1 mouse cellular context compared by ENCODE assay signal in the genomic region with DNA sequence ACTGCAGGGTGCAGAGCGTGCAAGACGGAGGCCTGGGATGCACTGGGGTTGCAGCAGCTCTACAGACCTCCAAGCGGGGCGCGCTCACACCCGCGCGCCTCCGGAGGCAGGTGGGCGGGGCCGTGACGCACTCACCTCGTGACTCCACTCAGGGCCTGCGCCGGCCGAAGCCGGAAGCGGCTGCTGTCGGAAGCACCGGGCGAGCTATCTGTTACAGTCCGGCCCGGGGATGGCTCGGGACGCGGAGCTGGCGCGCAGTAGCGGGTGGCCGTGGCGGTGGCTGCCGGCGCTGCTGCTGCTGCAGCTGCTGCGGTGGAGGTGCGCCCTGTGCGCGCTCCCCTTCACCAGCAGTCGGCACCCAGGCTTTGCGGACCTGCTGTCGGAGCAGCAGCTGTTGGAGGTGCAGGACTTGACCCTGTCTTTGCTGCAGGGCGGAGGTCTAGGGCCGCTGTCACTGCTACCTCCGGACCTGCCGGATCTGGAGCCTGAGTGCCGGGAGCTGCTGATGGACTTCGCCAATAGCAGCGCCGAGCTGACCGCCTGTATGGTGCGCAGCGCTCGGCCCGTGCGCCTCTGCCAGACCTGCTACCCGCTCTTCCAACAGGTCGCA.
TF ChIP-seq lines count a peak whose summit lies in the region.

No protein-coding gene starts in this region.

TF ChIP-seq in MEL, 35 proteins besides CTCF, POLR2A, EP300 and RAD21 (continued from another document):
- TF ChIP-seq JUND (IDR thresholded peaks at IDR 0.05; ENCODE audit: low read depth, low read length) (no peak), MXI1 (IDR thresholded peaks at IDR 0.05; ENCODE audit: low read depth, low read length) (peak; percentile 92), SIN3A (IDR thresholded peaks at IDR 0.05; ENCODE audit: low read length) (peak; percentile 87), MAFK (IDR thresholded peaks at IDR 0.05; ENCODE audit: borderline replicate concordance, low read depth, low read length) (no peak), USF1 (IDR thresholded peaks at IDR 0.05; ENCODE audit: low read depth, low read length) (peak; percentile 94), MYC (IDR thresholded peaks at IDR 0.05; ENCODE audit: low read depth, low read length) (no peak), TAL1 (IDR thresholded peaks at IDR 0.05; ENCODE audit: low read length) (no peak)
